8 mouse cellular contexts compared by ENCODE assay signal in the genomic region with DNA sequence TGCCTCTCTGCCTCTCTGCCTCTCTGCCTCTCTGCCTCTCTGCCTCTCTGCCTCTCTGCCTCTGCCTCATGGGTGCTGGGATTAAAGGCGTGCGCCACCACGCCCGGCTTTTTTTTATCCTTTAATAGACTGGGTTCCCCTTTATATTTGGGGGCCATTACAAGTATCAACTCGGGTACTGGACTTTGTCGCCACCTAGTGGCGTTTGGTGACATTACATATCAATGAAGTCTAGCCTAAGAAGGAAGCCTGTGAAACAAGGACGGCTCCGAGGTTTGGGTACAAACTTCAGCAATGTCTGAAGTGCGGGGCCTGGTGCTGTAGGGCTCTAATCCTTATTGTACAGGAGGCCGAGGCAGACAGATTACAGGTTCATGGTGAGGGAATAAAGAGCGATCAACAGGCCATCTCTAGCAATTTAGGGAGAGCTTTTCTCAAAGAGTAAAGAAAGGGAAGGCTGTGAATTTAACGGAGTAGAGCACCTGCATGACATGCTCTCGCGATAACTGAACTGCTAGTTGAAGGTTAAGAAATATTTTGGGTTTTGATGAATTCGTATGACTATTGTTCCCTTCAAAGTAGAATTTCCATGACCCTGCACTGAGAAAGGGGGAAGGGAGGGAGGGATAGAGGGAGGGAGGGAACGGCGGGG. TPM values are rescaled to one million over a fixed set of nuclear protein-coding genes. Genes with fewer than 3 reads are reported as not detected.
DNase-seq lines count a peak whose midpoint lies in the region; ATAC-seq and TF ChIP-seq lines count a peak whose summit lies in the region.

No protein-coding gene starts in this region.

- TF ChIP-seq EP300 in liver, embryonic 14.5 days (IDR thresholded peaks at IDR 0.05; ENCODE audit: low read depth): no peak

- TF ChIP-seq CTCF in E14TG2a.4 (conservative IDR thresholded peaks at IDR 0.05; ENCODE audit: low read length): peak; percentile 70
- peak; percentile 81 for TF ChIP-seq CTCF in liver, embryonic 14.5 days (IDR thresholded peaks at IDR 0.05; ENCODE audit: low read depth)

- 23% methylated on average over 18 of the region's 18 CpGs for WGBS in forebrain, embryonic 12.5 days
- 18% methylated on average over 18 of the region's 18 CpGs for WGBS in heart, embryonic 16.5 days
- 23% methylated on average over 18 of the region's 18 CpGs for WGBS in liver, embryonic 14.5 days (ENCODE audit: insufficient replicate concordance)
- whole genome bisulfite sequencing in stomach, embryonic 16.5 days: 23% methylated on average over 18 of the region's 18 CpGs

- peak; percentile 90 for DNase-seq in c-Kit-positive CD71-negative TER-119-negative erythroid progenitor cells, embryonic 14.5 days (ENCODE audit: low read depth)
- DNase-seq in kidney, postnatal 36 days: peak; percentile 77 to 88
- peak; percentile 59 to 66 (median 61) for DNase-seq in liver, embryonic 14.5 days (ENCODE audit: low read depth in 3 of 3, low spot score in 3 of 3)
- DNase-seq in neural tube, embryonic 10.5 days (ENCODE audit: extremely low spot score, low spot score): peak; percentile 72

- H3K27me3 ChIP-seq in E14TG2a.4 (ENCODE audit: insufficient read depth, low read length): no peaks in the 10 kb centered on the region
- no peaks in the 10 kb centered on the region for H3K27me3 ChIP-seq in forebrain, embryonic 12.5 days
- no peaks in the 10 kb centered on the region for H3K27me3 ChIP-seq in heart, embryonic 16.5 days (ENCODE audit: control insufficient read depth, insufficient read depth, low read length)
- H3K27me3 ChIP-seq in liver, embryonic 14.5 days (ENCODE audit: control insufficient read depth, insufficient read depth, low read length): no peaks in the 10 kb centered on the region
- H3K27me3 ChIP-seq in stomach, embryonic 16.5 days (ENCODE audit: control insufficient read depth, insufficient read depth, low read length): no peaks in the 10 kb centered on the region

- H3K4me3 ChIP-seq in E14TG2a.4 (replicated peaks; ENCODE audit: low read length): no peak overlapping the region
- H3K4me3 ChIP-seq in forebrain, embryonic 12.5 days (replicated peaks): no peak overlapping the region
- H3K4me3 ChIP-seq in heart, embryonic 16.5 days (ENCODE audit: low read length): peak overlapping the region; percentile 36
- 0 out of 4 replicates have a peak overlapping the region, but pooled peaks of 1 of the 2 experiments have one; percentile 21 for H3K4me3 ChIP-seq in liver, embryonic 14.5 days (ENCODE audit: insufficient read depth in 1 of 2, low read depth in 2 of 2, low read length in 2 of 2)
- no peak overlapping the region; the same call in 1 of the 2 replicates for H3K4me3 ChIP-seq in stomach, embryonic 16.5 days (replicated peaks; ENCODE audit: low read length)

- H3K4me2 ChIP-seq in forebrain, embryonic 12.5 days: peak overlapping the region; percentile 39
- peak overlapping the region; percentile 55 for H3K4me2 ChIP-seq in heart, embryonic 16.5 days (ENCODE audit: low read depth, low read length)
- peak overlapping the region; percentile 42 for H3K4me2 ChIP-seq in liver, embryonic 14.5 days (ENCODE audit: low read depth)
- H3K4me2 ChIP-seq in stomach, embryonic 16.5 days (ENCODE audit: low read depth, low read length): peak overlapping the region; percentile 42

- no peaks in the 10 kb centered on the region for H3K36me3 ChIP-seq in E14TG2a.4 (ENCODE audit: insufficient read depth, low read length)
- no peaks in the 10 kb centered on the region for H3K36me3 ChIP-seq in forebrain, embryonic 12.5 days (replicated peaks)
- H3K36me3 ChIP-seq in heart, embryonic 16.5 days (ENCODE audit: control insufficient read depth, insufficient read depth): no peaks in the 10 kb centered on the region
- no peaks in the 10 kb centered on the region for H3K36me3 ChIP-seq in liver, embryonic 14.5 days (replicated peaks; ENCODE audit: control insufficient read depth, insufficient read depth, low read depth)
- H3K36me3 ChIP-seq in stomach, embryonic 16.5 days (ENCODE audit: control insufficient read depth, insufficient read depth, low read length): no peaks in the 10 kb centered on the region

- no peak for ATAC-seq in forebrain, embryonic 12.5 days (ENCODE audit: low FRiP score)
- no peak for ATAC-seq in heart, embryonic 16.5 days (replicated peaks; ENCODE audit: extremely low read depth, insufficient read depth, low FRiP score)
- no peak for ATAC-seq in liver, embryonic 14.5 days (ENCODE audit: insufficient read depth)
- no peak for ATAC-seq in stomach, embryonic 16.5 days (ENCODE audit: insufficient read depth, low FRiP score)

- no peaks in the 10 kb centered on the region for H3K9me3 ChIP-seq in E14TG2a.4 (ENCODE audit: low read length)
- H3K9me3 ChIP-seq in forebrain, embryonic 12.5 days: no peaks in the 10 kb centered on the region
- H3K9me3 ChIP-seq in heart, embryonic 16.5 days (replicated peaks; ENCODE audit: control insufficient read depth, low read length): no peaks in the 10 kb centered on the region
- H3K9me3 ChIP-seq in liver, embryonic 14.5 days (ENCODE audit: control insufficient read depth, low read length): no peaks in the 10 kb centered on the region
- no peaks in the 10 kb centered on the region for H3K9me3 ChIP-seq in stomach, embryonic 16.5 days (replicated peaks; ENCODE audit: control insufficient read depth, low read length)

- H3K27ac ChIP-seq in forebrain, embryonic 12.5 days: no peak overlapping the region
- H3K27ac ChIP-seq in heart, embryonic 16.5 days (ENCODE audit: low read length): no peak overlapping the region
- no peak overlapping the region for H3K27ac ChIP-seq in liver, embryonic 14.5 days
- H3K27ac ChIP-seq in stomach, embryonic 16.5 days (ENCODE audit: low read length): no peak overlapping the region

- peaks cover 7% of the 10 kb centered on the region for H3K4me1 ChIP-seq in E14TG2a.4 (replicated peaks; ENCODE audit: low read depth, low read length)
- H3K4me1 ChIP-seq in forebrain, embryonic 12.5 days: peaks cover 9% of the 10 kb centered on the region; the same call in 1 of the 2 replicates
- no peaks in the 10 kb centered on the region for H3K4me1 ChIP-seq in heart, embryonic 16.5 days (ENCODE audit: control insufficient read depth, insufficient read depth, low read length)
- no peaks in the 10 kb centered on the region; a peak in 1 of 4 replicates for H3K4me1 ChIP-seq in liver, embryonic 14.5 days (replicated peaks; ENCODE audit: control insufficient read depth in 2 of 2, insufficient read depth in 2 of 2, low read length in 1 of 2)
- H3K4me1 ChIP-seq in stomach, embryonic 16.5 days (ENCODE audit: control insufficient read depth, insufficient read depth, low read length): peaks cover 4% of the 10 kb centered on the region; the same call in 1 of the 2 replicates

- no peak overlapping the region for H3K9ac ChIP-seq in forebrain, embryonic 12.5 days
- peak overlapping the region; percentile 60 for H3K9ac ChIP-seq in heart, embryonic 16.5 days (ENCODE audit: low read length)
- H3K9ac ChIP-seq in liver, embryonic 14.5 days (replicated peaks): no peak overlapping the region
- peak overlapping the region; percentile 53; the same call in 1 of the 2 replicates for H3K9ac ChIP-seq in stomach, embryonic 16.5 days (ENCODE audit: low read length)

RNA-seq across cellular contexts. Expression of gene Akr1b10, which starts 12.2 kb away (rescaled TPM):
- polyA plus RNA-seq in forebrain, embryonic 12.5 days (2016; fragmentation: Nextera tagmentation; extraction: Ambion mirVana): 9.4 and 10.1 TPM in 2 replicates
- 68.3 and 74.7 TPM in 2 replicates for polyA plus RNA-seq in heart, embryonic 16.5 days (2015; fragmentation: Nextera tagmentation; extraction: Ambion mirVana)
- polyA plus RNA-seq in liver, embryonic 14.5 days (2012; rRNA removed): 4.6 and 5.1 TPM in 2 replicates
- polyA plus RNA-seq in liver, embryonic 14.5 days (2014; fragmentation: Nextera tagmentation; extraction: Ambion mirVana): 5.0 and 5.5 TPM in 2 replicates
- polyA plus RNA-seq in stomach, embryonic 16.5 days (2015; fragmentation: Nextera tagmentation; extraction: Ambion mirVana): 21.6 and 24.9 TPM in 2 replicates

RNA-seq across cellular contexts. Expression of gene Akr1b8, which starts 17.9 kb away (rescaled TPM):
- polyA plus RNA-seq in forebrain, embryonic 12.5 days (2016; fragmentation: Nextera tagmentation; extraction: Ambion mirVana): 13.6 and 18.5 TPM in 2 replicates
- polyA plus RNA-seq in heart, embryonic 16.5 days (2015; fragmentation: Nextera tagmentation; extraction: Ambion mirVana): 7.0 and 7.2 TPM in 2 replicates
- 3.6 and 4.7 TPM in 2 replicates for polyA plus RNA-seq in liver, embryonic 14.5 days (2012; rRNA removed)
- polyA plus RNA-seq in liver, embryonic 14.5 days (2014; fragmentation: Nextera tagmentation; extraction: Ambion mirVana): 4.2 and 5.7 TPM in 2 replicates
- 5.6 and 6.9 TPM in 2 replicates for polyA plus RNA-seq in stomach, embryonic 16.5 days (2015; fragmentation: Nextera tagmentation; extraction: Ambion mirVana)

RNA-seq across cellular contexts. Expression of gene Akr1b7, which starts 40.3 kb away (rescaled TPM):
- polyA plus RNA-seq in forebrain, embryonic 12.5 days (2016; fragmentation: Nextera tagmentation; extraction: Ambion mirVana): not detected in 2 replicates
- polyA plus RNA-seq in heart, embryonic 16.5 days (2015; fragmentation: Nextera tagmentation; extraction: Ambion mirVana): 0.15 and 0.21 TPM in 2 replicates
- polyA plus RNA-seq in liver, embryonic 14.5 days (2012; rRNA removed): 1.7 and 2.4 TPM in 2 replicates
- 5.1 and 5.4 TPM in 2 replicates for polyA plus RNA-seq in liver, embryonic 14.5 days (2014; fragmentation: Nextera tagmentation; extraction: Ambion mirVana)
- 1.5 and 16.7 TPM in 2 replicates for polyA plus RNA-seq in stomach, embryonic 16.5 days (2015; fragmentation: Nextera tagmentation; extraction: Ambion mirVana)

RNA-seq across cellular contexts. Expression of gene Akr1b3, which starts 54.5 kb away (rescaled TPM):
- 135 and 136 TPM in 2 replicates for polyA plus RNA-seq in forebrain, embryonic 12.5 days (2016; fragmentation: Nextera tagmentation; extraction: Ambion mirVana)
- polyA plus RNA-seq in heart, embryonic 16.5 days (2015; fragmentation: Nextera tagmentation; extraction: Ambion mirVana): 163 and 172 TPM in 2 replicates
- 27.3 and 32.2 TPM in 2 replicates for polyA plus RNA-seq in liver, embryonic 14.5 days (2012; rRNA removed)
- polyA plus RNA-seq in liver, embryonic 14.5 days (2014; fragmentation: Nextera tagmentation; extraction: Ambion mirVana): 48.4 and 50.4 TPM in 2 replicates
- polyA plus RNA-seq in stomach, embryonic 16.5 days (2015; fragmentation: Nextera tagmentation; extraction: Ambion mirVana): 122 and 130 TPM in 2 replicates

Comparison
In these comparisons a context has a peak if more than half of its experiments do, and no peak if none do; other contexts are left out.
1. H3K9ac ChIP-seq: peak in heart, embryonic 16.5 days (single experiment) and stomach, embryonic 16.5 days (single experiment); none in forebrain, embryonic 12.5 days (single experiment) and liver, embryonic 14.5 days (single experiment).
2. Peak in every context shown above with its lines, with median percentiles within 50 percentile points of each other: DNase-seq and H3K4me2 ChIP-seq.